Comparison of ENCODE assay signal across 9 mouse cellular contexts in genomic region chr5:74197541-74198330, GRCm38 (mm10). TPM values are rescaled to one million over a fixed set of nuclear protein-coding genes. Genes with fewer than 3 reads are reported as not detected.
DNase-seq lines count a peak whose midpoint lies in the region; ATAC-seq and TF ChIP-seq lines count a peak whose summit lies in the region.
"Had no signal": no experiment of that assay in that cellular context is flagged by ENCODE, and none has a peak within 500 bp of the region (broad histone marks: within the 10 kb centered on the region; RNA-seq: fewer than 3 reads in every experiment).

No protein-coding gene starts in this region.

- peak overlapping the region; percentile 59 for H3K27ac ChIP-seq in kidney, embryonic 15.5 days
- H3K27ac ChIP-seq in cortical plate, adult 2 months (ENCODE audit: insufficient read depth, low read length): no peak overlapping the region
- H3K27ac ChIP-seq in heart, embryonic 13.5 days (replicated peaks): peak overlapping the region; percentile 95
- peak overlapping the region; percentile 88 for H3K27ac ChIP-seq in limb, embryonic 14.5 days (replicated peaks; ENCODE audit: low read depth, low read length)

- WGBS in kidney, embryonic 15.5 days: 65% methylated on average over 22 of the region's 22 CpGs
- 61% methylated on average over 22 of the region's 22 CpGs for WGBS in heart, embryonic 13.5 days
- 40% methylated on average over 22 of the region's 22 CpGs for WGBS in limb, embryonic 14.5 days

- H3K4me3 ChIP-seq in kidney, embryonic 15.5 days (replicated peaks): peak overlapping the region; percentile 97
- peak overlapping the region; percentile 99 for H3K4me3 ChIP-seq in cortical plate, adult 2 months (ENCODE audit: insufficient read depth, low read length)
- H3K4me3 ChIP-seq in heart, embryonic 13.5 days: peak overlapping the region; percentile 100
- peak overlapping the region; percentile 99 for H3K4me3 ChIP-seq in limb, embryonic 14.5 days (replicated peaks; ENCODE audit: low read length)

- DNase-seq in kidney, adult 9 months: no peak
- DNase-seq in limb, embryonic 14.5 days (ENCODE audit: low spot score): peak; percentile 85
- DNase-seq in ovary, adult 18-20 months (ENCODE audit: low spot score): no peak
- no peak for DNase-seq in right cerebral cortex, postnatal 14 days
- no peak for DNase-seq in T-cell, adult 2 months (ENCODE audit: low spot score)
- DNase-seq: thymus, postnatal 4 days had no signal

- H3K36me3 ChIP-seq in kidney, embryonic 15.5 days: peaks cover 38% of the 10 kb centered on the region
- peaks cover 38% of the 10 kb centered on the region for H3K36me3 ChIP-seq in heart, embryonic 13.5 days
- H3K36me3 ChIP-seq in limb, embryonic 14.5 days (ENCODE audit: control insufficient read depth, insufficient read depth, low read length): peaks cover 36% of the 10 kb centered on the region

- no peaks in the 10 kb centered on the region for H3K9me3 ChIP-seq in kidney, embryonic 15.5 days (replicated peaks)
- no peaks in the 10 kb centered on the region for H3K9me3 ChIP-seq in heart, embryonic 13.5 days
- no peaks in the 10 kb centered on the region for H3K9me3 ChIP-seq in limb, embryonic 14.5 days (ENCODE audit: control insufficient read depth, low read length)

- H3K4me2 ChIP-seq in kidney, embryonic 15.5 days: peak overlapping the region; percentile 99
- peak overlapping the region; percentile 94 for H3K4me2 ChIP-seq in heart, embryonic 13.5 days
- H3K4me2 ChIP-seq in limb, embryonic 14.5 days (replicated peaks; ENCODE audit: low read depth, low read length, severe bottlenecking): peak overlapping the region; percentile 94

- ATAC-seq in kidney, embryonic 15.5 days (replicated peaks; ENCODE audit: low FRiP score): no peak
- no peak for ATAC-seq in heart, embryonic 13.5 days (ENCODE audit: extremely low read depth, insufficient number of reproducible peaks, low FRiP score, low TSS enrichment)
- no peak for ATAC-seq in limb, embryonic 14.5 days (ENCODE audit: low FRiP score, low read depth)

- H3K4me1 ChIP-seq in kidney, embryonic 15.5 days: peaks cover 78% of the 10 kb centered on the region
- peaks cover 6% of the 10 kb centered on the region; the same call in 1 of the 2 replicates for H3K4me1 ChIP-seq in cortical plate, adult 2 months (ENCODE audit: control insufficient read depth, insufficient read depth, low read length)
- peaks cover 75% of the 10 kb centered on the region for H3K4me1 ChIP-seq in heart, embryonic 13.5 days
- peaks cover 69% of the 10 kb centered on the region for H3K4me1 ChIP-seq in limb, embryonic 14.5 days (ENCODE audit: control insufficient read depth, insufficient read depth, low read length)

- TF ChIP-seq POLR2A in cortical plate, adult 2 months (IDR thresholded peaks at IDR 0.05; ENCODE audit: extremely low read depth, insufficient read depth, low read length): peak; percentile 18; the same call in 1 of the 2 replicates
- TF ChIP-seq POLR2A in limb, embryonic 14.5 days (IDR thresholded peaks at IDR 0.05; ENCODE audit: borderline replicate concordance, extremely low read depth, insufficient read depth, insufficient read length): no peak

- TF ChIP-seq CTCF in cortical plate, adult 2 months (IDR thresholded peaks at IDR 0.05; ENCODE audit: extremely low read depth, insufficient read depth, low read length): no peak

- peaks cover 4% of the 10 kb centered on the region; the same call in 1 of the 2 replicates for H3K27me3 ChIP-seq in kidney, embryonic 15.5 days
- 0 out of 2 replicates have a peak, but pooled peaks cover 3% of the 10 kb centered on the region for H3K27me3 ChIP-seq in heart, embryonic 13.5 days (replicated peaks)
- no peaks in the 10 kb centered on the region for H3K27me3 ChIP-seq in limb, embryonic 14.5 days (ENCODE audit: control insufficient read depth, insufficient read depth, low read length)

- H3K9ac ChIP-seq in kidney, embryonic 15.5 days: 0 out of 2 replicates have a peak overlapping the region, but pooled peaks have one; percentile 9
- peak overlapping the region; percentile 100 for H3K9ac ChIP-seq in heart, embryonic 13.5 days
- H3K9ac ChIP-seq in limb, embryonic 14.5 days (ENCODE audit: low read depth, low read length, severe bottlenecking): peak overlapping the region; percentile 97

RNA-seq across cellular contexts. Expression of gene Rasl11b, which starts 2.6 kb away (rescaled TPM):
- polyA plus RNA-seq in kidney, embryonic 15.5 days (2015; fragmentation: Nextera tagmentation; extraction: Ambion mirVana): 60.3 and 63.1 TPM in 2 replicates
- polyA plus RNA-seq in cortical plate, adult 2 months (2012; rRNA removed): 119 and 124 TPM in 2 replicates
- 79.7 and 88.1 TPM in 2 replicates for polyA plus RNA-seq in heart, embryonic 13.5 days (2015; fragmentation: Nextera tagmentation; extraction: Ambion mirVana)
- polyA plus RNA-seq in limb, embryonic 14.5 days (2012; rRNA removed): 111 and 146 TPM in 2 replicates
- polyA plus RNA-seq in limb, embryonic 14.5 days (2014; fragmentation: Nextera tagmentation; extraction: Ambion mirVana): 102 and 116 TPM in 2 replicates

Comparison
In these comparisons a context has a peak if more than half of its experiments do, and no peak if none do; other contexts are left out.
1. H3K9ac ChIP-seq: peak in every context shown above with its lines; median percentile 100 in heart, embryonic 13.5 days; 97 in limb, embryonic 14.5 days; 9 in kidney, embryonic 15.5 days.